Mouse (Mus musculus) cerebellum, adult 2 months (tissue): ENCODE results near the gene Lingo1.

ENCODE experiments used
- CTCF ChIP-seq: fragments of 200-500 bp; IDR thresholded peaks from 2 replicates; pipeline ENCODE4 v1.5.1; 2011; ENCODE audit warnings: low read depth, mild to moderate bottlenecking, control low read depth, low read length, moderate library complexity, borderline replicate concordance; ENCODE audit not compliant: insufficient read depth
- POLR2A ChIP-seq: fragments of 200-500 bp; IDR thresholded peaks from 2 replicates; pipeline ENCODE4 v1.6.1; 2011; ENCODE audit warnings: low read length, control low read depth, borderline replicate concordance; ENCODE audit not compliant: insufficient read depth

- no peak for TF ChIP-seq CTCF
- no peak for TF ChIP-seq POLR2A
Observed at GRCm38 (mm10) chr9:56582628-56583027, 213.6 kb downstream of the Lingo1 start.
